Mouse (Mus musculus): Measurements from ENCODE around the gene Nkpd1. TPM values are rescaled to one million over a fixed set of nuclear protein-coding genes. Genes with fewer than 3 reads are reported as not detected.

Nkpd1 gene
- polyA plus RNA-seq, 1 experiment from 2014 or later = 0.27 TPM

DNA sequence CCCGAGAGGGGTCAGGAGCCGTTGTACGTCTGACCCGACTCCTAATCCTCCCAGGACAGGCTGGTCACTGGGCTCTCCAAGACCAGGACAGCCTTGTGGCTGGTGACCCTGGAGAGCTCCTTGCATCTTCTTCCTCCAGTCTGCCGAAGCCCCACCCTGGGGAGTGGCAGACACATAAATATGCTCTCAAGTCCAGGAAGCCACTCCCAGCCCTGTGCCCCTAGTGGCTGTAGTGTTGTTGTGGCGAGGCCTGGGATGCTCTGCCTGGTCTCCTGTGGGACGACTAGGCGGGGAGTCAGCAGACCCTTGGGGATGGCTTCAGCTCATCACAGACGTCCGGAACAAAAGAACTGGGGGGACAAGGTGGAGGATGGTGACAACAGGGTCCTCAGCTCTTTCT is 13.4 kb downstream of the Nkpd1 start:
- peak; percentile 21; the same call in 1 of the 2 replicates for ATAC-seq (ENCODE audit: low FRiP score, low TSS enrichment)
- Histone ChIP-seq H3K4me1 (ENCODE audit: control insufficient read depth, insufficient read depth, low read length) (no peaks in the 10 kb centered on the region), H3K36me3 (ENCODE audit: control insufficient read depth, insufficient read depth, low read length) (peaks cover 61% of the 10 kb centered on the region), H3K27me3 (ENCODE audit: control insufficient read depth, insufficient read depth, low read length) (no peaks in the 10 kb centered on the region), H3K9me3 (ENCODE audit: control insufficient read depth, low read length) (no peaks in the 10 kb centered on the region), H3K4me2 (replicated peaks; ENCODE audit: low read depth, low read length) (no peak overlapping the region), H3K9ac (ENCODE audit: low read depth, low read length) (no peak overlapping the region), H3K27ac (ENCODE audit: low read depth, low read length) (no peak overlapping the region), H3K4me3 (ENCODE audit: low read length) (no peak overlapping the region)
- WGBS = 59% methylated on average over 10 of the region's 10 CpGs

DNA sequence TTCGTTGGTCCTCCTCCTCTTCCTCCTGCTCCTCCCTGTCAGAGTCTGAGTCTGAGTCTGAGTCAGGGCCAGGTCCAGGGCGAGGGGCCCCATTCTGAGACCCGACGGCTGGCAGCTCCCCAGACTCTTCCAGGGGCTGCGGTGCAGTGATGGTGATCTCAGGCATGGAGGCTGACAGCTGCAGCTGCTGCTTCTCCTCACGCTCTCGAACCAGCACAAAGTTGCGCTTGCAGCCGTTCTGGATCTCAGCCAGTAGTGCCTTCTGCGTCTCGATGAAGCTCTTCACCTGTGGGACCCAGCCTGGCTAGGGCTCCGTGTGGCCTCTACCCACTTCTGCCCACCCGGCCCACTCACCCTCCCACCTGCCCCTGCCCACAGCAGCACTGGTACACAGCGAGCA is 14.6 kb downstream of the Nkpd1 start:
- Histone ChIP-seq H3K9me3 (ENCODE audit: control insufficient read depth, low read length) (no peaks in the 10 kb centered on the region), H3K27ac (ENCODE audit: low read depth, low read length) (no peak overlapping the region), H3K4me2 (replicated peaks; ENCODE audit: low read depth, low read length) (no peak overlapping the region), H3K4me1 (ENCODE audit: control insufficient read depth, insufficient read depth, low read length) (no peaks in the 10 kb centered on the region), H3K36me3 (ENCODE audit: control insufficient read depth, insufficient read depth, low read length) (peaks cover 61% of the 10 kb centered on the region), H3K27me3 (ENCODE audit: control insufficient read depth, insufficient read depth, low read length) (no peaks in the 10 kb centered on the region), H3K4me3 (ENCODE audit: low read length) (no peak overlapping the region), H3K9ac (ENCODE audit: low read depth, low read length) (no peak overlapping the region)
- 89% methylated on average over 14 of the region's 14 CpGs for WGBS
- no peak for ATAC-seq (ENCODE audit: low FRiP score, low TSS enrichment)

DNA sequence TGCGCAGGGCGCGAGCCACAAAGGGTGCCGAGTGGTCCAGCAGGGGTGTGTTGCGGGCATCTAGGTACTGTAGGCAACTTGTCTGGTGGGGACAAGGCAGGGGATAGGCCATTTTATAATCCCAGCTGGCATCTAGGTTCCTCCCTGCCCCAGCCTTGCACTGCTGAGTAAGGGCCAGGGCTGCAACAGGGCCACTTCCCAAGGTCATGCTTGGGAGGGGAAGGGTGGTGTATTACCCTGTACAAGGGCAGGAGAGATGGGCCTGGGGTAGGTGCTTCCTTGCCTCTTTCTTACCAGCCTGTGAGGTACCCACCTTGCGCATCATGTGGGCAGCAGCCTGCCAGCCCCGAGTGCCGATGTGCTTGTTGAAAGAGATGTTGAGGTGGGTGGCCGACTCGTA is 17.0 kb downstream of the Nkpd1 start:
- H3K9me3 ChIP-seq (ENCODE audit: control insufficient read depth, low read length) = no peaks in the 10 kb centered on the region
- no peaks in the 10 kb centered on the region for H3K4me1 ChIP-seq (ENCODE audit: control insufficient read depth, insufficient read depth, low read length)
- no peaks in the 10 kb centered on the region for H3K27me3 ChIP-seq (ENCODE audit: control insufficient read depth, insufficient read depth, low read length)
- H3K9ac ChIP-seq (ENCODE audit: low read depth, low read length) = no peak overlapping the region
- no peak for ATAC-seq (ENCODE audit: low FRiP score, low TSS enrichment)
- H3K36me3 ChIP-seq (ENCODE audit: control insufficient read depth, insufficient read depth, low read length) = peaks cover 51% of the 10 kb centered on the region
- H3K4me2 ChIP-seq (replicated peaks; ENCODE audit: low read depth, low read length) = no peak overlapping the region
- 94% methylated on average over 10 of the region's 10 CpGs for WGBS
- H3K4me3 ChIP-seq (ENCODE audit: low read length) = no peak overlapping the region
- H3K27ac ChIP-seq (ENCODE audit: low read depth, low read length) = no peak overlapping the region

DNA sequence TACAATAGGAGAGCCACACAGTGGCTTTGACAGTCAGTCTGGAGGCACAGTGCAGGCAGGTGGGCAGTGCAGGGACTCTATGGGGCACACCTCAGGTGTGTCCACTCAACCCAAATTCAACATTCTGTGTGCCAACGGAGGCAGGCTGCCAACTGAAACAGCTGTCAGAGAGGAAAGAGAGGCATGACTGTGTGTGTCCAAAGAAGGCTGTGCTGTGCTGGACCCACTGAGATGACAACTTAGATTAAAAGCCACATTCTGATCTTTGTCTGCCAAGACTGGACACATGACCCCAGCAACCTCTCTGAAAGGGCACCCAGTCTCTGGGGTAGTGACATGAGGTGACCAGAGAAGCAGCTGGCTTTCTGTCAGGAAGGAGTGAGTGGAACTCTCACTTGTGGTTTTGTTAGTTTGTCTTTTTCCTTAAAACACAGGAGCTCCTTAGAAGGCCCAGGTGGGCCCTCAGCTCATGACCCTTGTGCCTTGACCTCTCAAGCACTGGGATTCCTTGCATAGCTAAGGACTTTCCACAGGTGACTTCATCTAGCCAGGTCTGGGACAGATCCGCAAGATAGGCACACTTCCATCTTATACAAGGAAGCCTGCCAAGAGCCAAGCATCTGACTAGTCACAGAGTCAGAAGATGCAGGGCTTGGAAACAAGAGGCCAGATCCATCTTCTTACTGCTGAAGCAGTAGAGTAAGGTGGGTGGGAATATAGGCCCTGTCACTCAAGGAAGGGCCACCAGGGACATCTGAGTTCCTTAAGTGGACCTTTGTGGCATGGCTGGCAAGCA is 23.3 kb downstream of the Nkpd1 start:
- ATAC-seq (ENCODE audit: low FRiP score, low TSS enrichment) = 0 out of 2 replicates have a peak, but pooled peaks have one; percentile 5
- Histone ChIP-seq H3K9ac (ENCODE audit: low read depth, low read length) (no peak overlapping the region), H3K27ac (ENCODE audit: low read depth, low read length) (no peak overlapping the region), H3K36me3 (ENCODE audit: control insufficient read depth, insufficient read depth, low read length) (no peaks in the 10 kb centered on the region; the same call in 1 of the 2 replicates), H3K4me1 (ENCODE audit: control insufficient read depth, insufficient read depth, low read length) (0 out of 2 replicates have a peak, but pooled peaks cover 7% of the 10 kb centered on the region), H3K4me3 (ENCODE audit: low read length) (no peak overlapping the region), H3K27me3 (ENCODE audit: control insufficient read depth, insufficient read depth, low read length) (no peaks in the 10 kb centered on the region), H3K4me2 (replicated peaks; ENCODE audit: low read depth, low read length) (no peak overlapping the region), H3K9me3 (ENCODE audit: control insufficient read depth, low read length) (no peaks in the 10 kb centered on the region)
- WGBS = 92% methylated on average over 2 of the region's 2 CpGs

DNA sequence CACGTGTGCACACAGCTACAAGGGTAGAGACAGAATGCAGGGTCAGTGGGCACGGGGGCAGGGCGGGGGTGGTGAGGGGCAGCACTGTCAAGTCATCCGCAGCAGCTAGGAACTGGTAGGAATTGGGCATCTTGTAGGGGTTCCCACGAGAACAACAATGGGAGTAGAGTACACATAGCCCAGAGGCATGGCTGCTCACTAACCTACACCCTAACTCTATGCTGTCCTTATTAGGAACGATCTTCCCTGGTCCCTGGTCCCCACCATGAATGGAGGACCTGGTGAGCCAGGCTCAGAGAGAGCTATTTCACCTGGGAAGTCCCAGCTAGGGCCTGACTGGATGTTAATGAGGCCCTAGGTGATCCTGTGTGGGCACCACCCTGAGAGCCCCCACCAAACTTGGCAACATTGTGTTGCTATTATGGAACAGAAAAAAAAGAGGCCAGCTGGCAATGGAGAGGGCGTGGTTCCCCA is 24.1 kb downstream of the Nkpd1 start:
- no peaks in the 10 kb centered on the region for H3K9me3 ChIP-seq (ENCODE audit: control insufficient read depth, low read length)
- no peaks in the 10 kb centered on the region for H3K36me3 ChIP-seq (ENCODE audit: control insufficient read depth, insufficient read depth, low read length)
- WGBS = 70% methylated on average over 7 of the region's 7 CpGs
- no peak overlapping the region for H3K9ac ChIP-seq (ENCODE audit: low read depth, low read length)
- ATAC-seq (ENCODE audit: low FRiP score, low TSS enrichment) = peak; percentile 55
- no peaks in the 10 kb centered on the region for H3K27me3 ChIP-seq (ENCODE audit: control insufficient read depth, insufficient read depth, low read length)
- H3K27ac ChIP-seq (ENCODE audit: low read depth, low read length) = no peak overlapping the region
- 0 out of 2 replicates have a peak, but pooled peaks cover 7% of the 10 kb centered on the region for H3K4me1 ChIP-seq (ENCODE audit: control insufficient read depth, insufficient read depth, low read length)
- no peak overlapping the region for H3K4me2 ChIP-seq (replicated peaks; ENCODE audit: low read depth, low read length)
- no peak overlapping the region for H3K4me3 ChIP-seq (ENCODE audit: low read length)

DNA sequence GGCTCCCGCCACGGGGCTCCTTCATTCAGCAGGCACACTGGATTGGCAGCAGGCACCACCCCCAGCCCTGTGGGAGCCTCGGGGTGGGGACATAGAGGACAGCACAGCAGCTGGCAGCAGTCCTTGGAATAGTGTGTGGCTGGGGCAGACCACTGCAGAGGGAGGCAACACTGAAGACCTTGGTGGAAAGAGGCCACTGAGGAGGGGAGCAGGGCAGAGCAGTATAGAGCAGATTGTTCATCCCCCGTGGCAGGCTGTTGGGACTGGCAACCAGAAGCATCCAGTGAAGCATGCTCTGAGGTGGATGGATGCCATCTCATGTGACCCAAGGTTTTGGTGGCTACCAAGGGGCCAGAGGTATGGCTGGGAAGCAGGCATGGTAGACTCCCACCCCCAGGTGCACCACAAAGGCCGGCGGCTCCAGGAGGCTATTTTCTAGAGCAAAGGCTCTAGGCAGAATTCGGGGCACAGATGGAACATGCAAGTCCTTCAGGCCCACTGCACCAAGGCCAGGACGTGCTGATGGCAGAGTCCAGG is 24.6 kb downstream of the Nkpd1 start:
- Histone ChIP-seq H3K27me3 (ENCODE audit: control insufficient read depth, insufficient read depth, low read length) (no peaks in the 10 kb centered on the region), H3K9ac (ENCODE audit: low read depth, low read length) (no peak overlapping the region), H3K4me2 (replicated peaks; ENCODE audit: low read depth, low read length) (no peak overlapping the region), H3K27ac (ENCODE audit: low read depth, low read length) (no peak overlapping the region), H3K4me3 (ENCODE audit: low read length) (no peak overlapping the region), H3K9me3 (ENCODE audit: control insufficient read depth, low read length) (no peaks in the 10 kb centered on the region), H3K4me1 (ENCODE audit: control insufficient read depth, insufficient read depth, low read length) (0 out of 2 replicates have a peak, but pooled peaks cover 7% of the 10 kb centered on the region), H3K36me3 (ENCODE audit: control insufficient read depth, insufficient read depth, low read length) (no peaks in the 10 kb centered on the region)
- 69% methylated on average over 8 of the region's 8 CpGs for WGBS
- ATAC-seq (ENCODE audit: low FRiP score, low TSS enrichment) = 0 out of 2 replicates have a peak, but pooled peaks have one; percentile 25

DNA sequence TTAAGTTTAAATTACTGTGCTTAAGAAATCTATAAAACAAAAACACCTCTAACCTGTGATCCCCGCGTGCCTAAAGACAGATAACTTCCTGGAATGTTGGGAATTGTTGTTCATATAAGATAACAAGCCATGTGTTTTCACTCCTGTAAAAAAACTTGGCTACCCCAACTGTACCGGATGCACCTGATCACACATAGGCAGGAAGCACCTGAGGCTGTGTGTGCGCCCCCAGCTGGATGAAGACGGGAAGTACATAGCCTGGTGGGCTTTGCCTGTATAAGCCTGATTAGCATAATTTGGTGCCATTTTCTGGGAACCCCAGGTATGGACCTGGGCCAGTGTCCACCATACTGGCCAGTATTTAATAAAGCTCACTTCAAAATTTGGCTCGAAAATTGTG is 25.9 kb downstream of the Nkpd1 start:
- Histone ChIP-seq H3K4me3 (ENCODE audit: low read length) (no peak overlapping the region), H3K9ac (ENCODE audit: low read depth, low read length) (no peak overlapping the region), H3K4me2 (replicated peaks; ENCODE audit: low read depth, low read length) (no peak overlapping the region), H3K36me3 (ENCODE audit: control insufficient read depth, insufficient read depth, low read length) (no peaks in the 10 kb centered on the region), H3K27ac (ENCODE audit: low read depth, low read length) (no peak overlapping the region), H3K9me3 (ENCODE audit: control insufficient read depth, low read length) (no peaks in the 10 kb centered on the region), H3K4me1 (ENCODE audit: control insufficient read depth, insufficient read depth, low read length) (0 out of 2 replicates have a peak, but pooled peaks cover 7% of the 10 kb centered on the region), H3K27me3 (ENCODE audit: control insufficient read depth, insufficient read depth, low read length) (no peaks in the 10 kb centered on the region)
- WGBS = 52% methylated on average over 6 of the region's 6 CpGs
- no peak for ATAC-seq (ENCODE audit: low FRiP score, low TSS enrichment)

DNA sequence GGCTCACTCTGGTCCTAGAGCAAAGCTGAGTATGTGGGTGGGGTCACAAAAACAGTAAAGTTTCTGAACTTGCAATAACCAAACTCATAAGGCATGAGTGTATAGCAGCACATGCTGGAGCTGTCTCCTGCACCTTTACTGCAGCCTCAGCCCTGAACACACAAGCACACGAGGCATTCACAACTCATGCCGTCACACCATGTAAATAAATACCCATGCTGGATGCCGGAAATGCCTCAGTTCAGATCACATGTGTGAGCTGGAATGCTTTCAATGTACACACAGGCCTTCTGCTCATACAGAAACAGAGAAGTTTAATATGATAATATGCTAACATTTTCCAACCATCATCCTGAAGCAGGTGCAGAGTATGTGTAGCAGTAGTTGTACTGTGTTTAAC is 28.4 kb downstream of the Nkpd1 start:
- WGBS = 47% methylated on average over 3 of the region's 3 CpGs
- Histone ChIP-seq H3K9ac (ENCODE audit: low read depth, low read length) (no peak overlapping the region), H3K4me3 (ENCODE audit: low read length) (no peak overlapping the region), H3K4me1 (ENCODE audit: control insufficient read depth, insufficient read depth, low read length) (0 out of 2 replicates have a peak, but pooled peaks cover 7% of the 10 kb centered on the region), H3K27me3 (ENCODE audit: control insufficient read depth, insufficient read depth, low read length) (no peaks in the 10 kb centered on the region), H3K36me3 (ENCODE audit: control insufficient read depth, insufficient read depth, low read length) (no peaks in the 10 kb centered on the region), H3K4me2 (replicated peaks; ENCODE audit: low read depth, low read length) (no peak overlapping the region), H3K27ac (ENCODE audit: low read depth, low read length) (no peak overlapping the region), H3K9me3 (ENCODE audit: control insufficient read depth, low read length) (no peaks in the 10 kb centered on the region)
- no peak for ATAC-seq (ENCODE audit: low FRiP score, low TSS enrichment)

DNA sequence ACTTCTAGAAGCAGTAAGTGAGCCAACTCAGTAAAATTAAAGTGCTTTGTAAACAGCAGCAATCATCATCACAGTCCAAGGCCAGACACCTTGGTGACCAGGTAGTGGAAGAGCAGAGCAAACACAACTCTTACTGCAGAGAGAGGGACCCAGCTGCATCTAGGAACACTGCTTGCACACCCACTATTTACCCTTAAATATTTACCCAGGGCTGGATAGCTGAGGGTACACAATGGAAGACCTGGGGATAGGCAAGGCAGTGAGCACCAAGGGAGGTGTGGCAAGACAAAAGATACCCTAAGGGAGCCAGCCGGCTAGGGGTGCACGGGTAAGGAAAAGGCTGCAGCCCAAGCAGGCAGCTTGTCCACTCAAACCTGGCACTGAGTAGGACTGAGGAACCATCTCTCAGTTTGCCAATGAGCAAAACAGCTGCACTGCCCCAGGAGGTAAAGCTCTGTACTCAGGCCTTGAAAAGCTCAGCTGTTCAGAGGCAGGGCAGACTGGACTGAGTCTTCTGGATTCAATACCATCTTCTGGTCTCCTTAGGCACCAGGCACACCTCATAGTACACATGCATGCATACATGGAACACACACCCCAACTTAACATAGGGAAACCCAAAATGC is 29.8 kb downstream of the Nkpd1 start:
- Histone ChIP-seq H3K27me3 (ENCODE audit: control insufficient read depth, insufficient read depth, low read length) (no peaks in the 10 kb centered on the region), H3K9me3 (ENCODE audit: control insufficient read depth, low read length) (no peaks in the 10 kb centered on the region), H3K4me1 (ENCODE audit: control insufficient read depth, insufficient read depth, low read length) (no peaks in the 10 kb centered on the region), H3K27ac (ENCODE audit: low read depth, low read length) (no peak overlapping the region), H3K9ac (ENCODE audit: low read depth, low read length) (no peak overlapping the region), H3K4me2 (replicated peaks; ENCODE audit: low read depth, low read length) (no peak overlapping the region), H3K36me3 (ENCODE audit: control insufficient read depth, insufficient read depth, low read length) (peaks cover 2% of the 10 kb centered on the region; the same call in 1 of the 2 replicates), H3K4me3 (ENCODE audit: low read length) (no peak overlapping the region)
- ATAC-seq (ENCODE audit: low FRiP score, low TSS enrichment) = no peak
- WGBS = 90% methylated on average over 2 of the region's 2 CpGs

Data from kidney, embryonic 14.5 days (tissue).